ENCODE assay signal across 17 mouse cellular contexts in genomic region chr7:133073147-133073651, GRCm38 (mm10). TPM values are rescaled to one million over a fixed set of nuclear protein-coding genes. Genes with fewer than 3 reads are reported as not detected.
DNase-seq lines count a peak whose midpoint lies in the region; ATAC-seq lines count a peak whose summit lies in the region.
"Had no signal": no experiment of that assay in that cellular context is flagged by ENCODE, and none has a peak within 500 bp of the region (broad histone marks: within the 10 kb centered on the region; RNA-seq: fewer than 3 reads in every experiment).

No protein-coding gene starts in this region.

- H3K9ac ChIP-seq in kidney, embryonic 16.5 days (replicated peaks; ENCODE audit: low read length), result no peak overlapping the region
- no peak overlapping the region for H3K9ac ChIP-seq in kidney, embryonic 14.5 days (ENCODE audit: low read depth, low read length)
- H3K9ac ChIP-seq in hindbrain, embryonic 12.5 days, result no peak overlapping the region
- H3K9ac ChIP-seq in midbrain, embryonic 15.5 days, result no peak overlapping the region
- H3K9ac ChIP-seq: heart, embryonic 15.5 days had no signal

- no peaks in the 10 kb centered on the region for H3K9me3 ChIP-seq in kidney, embryonic 16.5 days (ENCODE audit: low read length)
- no peaks in the 10 kb centered on the region for H3K9me3 ChIP-seq in kidney, embryonic 14.5 days (ENCODE audit: control insufficient read depth, low read length)
- H3K9me3 ChIP-seq in hindbrain, embryonic 12.5 days (replicated peaks), result no peaks in the 10 kb centered on the region
- no peaks in the 10 kb centered on the region for H3K9me3 ChIP-seq in midbrain, embryonic 15.5 days
- H3K9me3 ChIP-seq: heart, embryonic 15.5 days; megakaryocyte, embryonic 14.5 days had no signal

- peak; percentile 19 for DNase-seq in embryo, embryonic 11 days
- DNase-seq in left cerebral cortex, adult 9 months (ENCODE audit: low spot score in 2 of 2), result no peak
- no peak for DNase-seq in thymus, postnatal 36 days
- DNase-seq: adrenal gland, adult 8-10 months; cerebellum, adult 2 months; gastrocnemius, postnatal 10 days; heart, adult 18-20 months; kidney, adult 18-20 months; lung, postnatal 10 days; right cerebral cortex, postnatal 25 days; thymus, postnatal 25 days had no signal

- 0 out of 2 replicates have a peak, but pooled peaks cover 4% of the 10 kb centered on the region for H3K36me3 ChIP-seq in kidney, embryonic 16.5 days (ENCODE audit: insufficient read depth, low read length)
- peaks cover 24% of the 10 kb centered on the region for H3K36me3 ChIP-seq in kidney, embryonic 14.5 days (ENCODE audit: control insufficient read depth, insufficient read depth, low read length)
- peaks cover 12% of the 10 kb centered on the region; the same call in 1 of the 2 replicates for H3K36me3 ChIP-seq in hindbrain, embryonic 12.5 days
- no peaks in the 10 kb centered on the region for H3K36me3 ChIP-seq in midbrain, embryonic 15.5 days (replicated peaks)

- peaks cover 49% of the 10 kb centered on the region for H3K4me1 ChIP-seq in kidney, embryonic 16.5 days (ENCODE audit: insufficient read depth, low read length)
- H3K4me1 ChIP-seq in kidney, embryonic 14.5 days (ENCODE audit: control insufficient read depth, insufficient read depth, low read length), result peaks cover 28% of the 10 kb centered on the region
- peaks cover 72% of the 10 kb centered on the region for H3K4me1 ChIP-seq in hindbrain, embryonic 12.5 days
- H3K4me1 ChIP-seq in midbrain, embryonic 15.5 days, result peaks cover 55% of the 10 kb centered on the region

- peak overlapping the region; percentile 52; the same call in 1 of the 2 replicates for H3K27ac ChIP-seq in kidney, embryonic 16.5 days (ENCODE audit: low read length)
- H3K27ac ChIP-seq in kidney, embryonic 14.5 days (ENCODE audit: low read depth, low read length), result no peak overlapping the region
- peak overlapping the region; percentile 49 for H3K27ac ChIP-seq in hindbrain, embryonic 12.5 days
- peak overlapping the region; percentile 10; the same call in 1 of the 2 replicates for H3K27ac ChIP-seq in midbrain, embryonic 15.5 days
- H3K27ac ChIP-seq: heart, embryonic 15.5 days had no signal

- H3K4me3 ChIP-seq in kidney, embryonic 16.5 days (ENCODE audit: low read length), result no peak overlapping the region
- no peak overlapping the region for H3K4me3 ChIP-seq in kidney, embryonic 14.5 days (ENCODE audit: low read length)
- H3K4me3 ChIP-seq in hindbrain, embryonic 12.5 days, result no peak overlapping the region
- no peak overlapping the region for H3K4me3 ChIP-seq in midbrain, embryonic 15.5 days
- H3K4me3 ChIP-seq: heart, embryonic 15.5 days; megakaryocyte, embryonic 14.5 days had no signal

- 69% methylated on average over 9 of the region's 9 CpGs for WGBS in kidney, embryonic 16.5 days
- WGBS in kidney, embryonic 14.5 days, result 78% methylated on average over 9 of the region's 9 CpGs
- 36% methylated on average over 9 of the region's 9 CpGs for WGBS in hindbrain, embryonic 12.5 days
- WGBS in midbrain, embryonic 15.5 days, result 21% methylated on average over 9 of the region's 9 CpGs

- no peak for ATAC-seq in kidney, embryonic 16.5 days (ENCODE audit: low FRiP score, low TSS enrichment)
- no peak for ATAC-seq in kidney, embryonic 14.5 days (ENCODE audit: low FRiP score, low TSS enrichment)
- ATAC-seq in hindbrain, embryonic 12.5 days (ENCODE audit: low FRiP score), result no peak
- no peak for ATAC-seq in midbrain, embryonic 15.5 days (replicated peaks)

- H3K4me2 ChIP-seq in kidney, embryonic 16.5 days (replicated peaks; ENCODE audit: low read depth, low read length), result no peak overlapping the region
- H3K4me2 ChIP-seq in kidney, embryonic 14.5 days (replicated peaks; ENCODE audit: low read depth, low read length), result no peak overlapping the region
- H3K4me2 ChIP-seq in hindbrain, embryonic 12.5 days (replicated peaks), result no peak overlapping the region
- H3K4me2 ChIP-seq in midbrain, embryonic 15.5 days, result no peak overlapping the region
- H3K4me2 ChIP-seq: heart, embryonic 15.5 days had no signal

- no peaks in the 10 kb centered on the region for H3K27me3 ChIP-seq in kidney, embryonic 16.5 days (ENCODE audit: insufficient read depth, low read length)
- no peaks in the 10 kb centered on the region for H3K27me3 ChIP-seq in kidney, embryonic 14.5 days (ENCODE audit: control insufficient read depth, insufficient read depth, low read length)
- no peaks in the 10 kb centered on the region for H3K27me3 ChIP-seq in hindbrain, embryonic 12.5 days
- no peaks in the 10 kb centered on the region for H3K27me3 ChIP-seq in midbrain, embryonic 15.5 days (replicated peaks)
- H3K27me3 ChIP-seq: heart, embryonic 15.5 days; megakaryocyte, embryonic 14.5 days had no signal

RNA-seq across cellular contexts. Expression of gene Fgfr2, which starts 50.0 kb away (rescaled TPM):
- polyA plus RNA-seq in kidney, embryonic 16.5 days (2015; fragmentation: Nextera tagmentation; extraction: Ambion mirVana), result 115 and 118 TPM in 2 replicates
- 62.8 and 133 TPM in 2 replicates for polyA plus RNA-seq in kidney, embryonic 14.5 days (2014; fragmentation: Nextera tagmentation; extraction: Ambion mirVana)
- polyA plus RNA-seq in hindbrain, embryonic 12.5 days (2016; fragmentation: Nextera tagmentation; extraction: Ambion mirVana), result 79.0 and 81.1 TPM in 2 replicates
- 23.3 and 24.2 TPM in 2 replicates for polyA plus RNA-seq in midbrain, embryonic 15.5 days (2015; fragmentation: Nextera tagmentation; extraction: Ambion mirVana)

RNA-seq across cellular contexts. Expression of gene Ctbp2, which starts 51.0 kb away (rescaled TPM):
- 121 and 123 TPM in 2 replicates for polyA plus RNA-seq in kidney, embryonic 16.5 days (2015; fragmentation: Nextera tagmentation; extraction: Ambion mirVana)
- polyA plus RNA-seq in kidney, embryonic 14.5 days (2014; fragmentation: Nextera tagmentation; extraction: Ambion mirVana), result 132 and 157 TPM in 2 replicates
- polyA plus RNA-seq in hindbrain, embryonic 12.5 days (2016; fragmentation: Nextera tagmentation; extraction: Ambion mirVana), result 110 and 115 TPM in 2 replicates
- polyA plus RNA-seq in midbrain, embryonic 15.5 days (2015; fragmentation: Nextera tagmentation; extraction: Ambion mirVana), result 60.2 and 61.1 TPM in 2 replicates
